Mouse (Mus musculus): ENCODE results near the gene Ctsf. TPM values are rescaled to one million over a fixed set of nuclear protein-coding genes. Genes with fewer than 3 reads are reported as not detected.

Ctsf gene
- total RNA-seq, 2 experiments from 2014 or later, result 24.8 to 41.9 TPM

DNA sequence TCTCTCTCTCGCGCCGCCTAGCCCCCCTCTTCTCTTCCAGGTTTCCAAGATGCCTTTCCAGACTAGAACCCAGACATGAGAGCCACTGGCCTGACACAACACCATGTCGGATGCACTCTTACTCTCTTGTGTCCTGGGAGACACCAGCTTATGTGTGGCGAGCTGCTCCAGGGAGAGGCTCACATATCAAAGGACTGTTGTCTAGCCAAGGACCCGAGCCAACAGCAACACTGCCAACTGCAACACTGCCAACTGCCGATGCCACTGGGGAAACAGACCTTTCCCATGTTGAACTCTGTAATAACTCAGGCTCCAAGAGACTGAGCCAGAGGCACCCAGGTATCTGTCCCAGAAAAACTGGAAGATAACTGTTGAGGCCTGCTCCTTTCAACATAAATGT lies 25.8 kb upstream of the Ctsf start:
- Histone ChIP-seq H3K27ac (peak overlapping the region; percentile 73), H3K4me3 (peak overlapping the region; percentile 19; the same call in 1 of the 2 replicates)
- intact Hi-C loops (cut with DNase I), result no loop called here
- TF ChIP-seq CTCF (IDR thresholded peaks at IDR 0.05), result no peak
- DNase-seq, result peak; percentile 92

DNA sequence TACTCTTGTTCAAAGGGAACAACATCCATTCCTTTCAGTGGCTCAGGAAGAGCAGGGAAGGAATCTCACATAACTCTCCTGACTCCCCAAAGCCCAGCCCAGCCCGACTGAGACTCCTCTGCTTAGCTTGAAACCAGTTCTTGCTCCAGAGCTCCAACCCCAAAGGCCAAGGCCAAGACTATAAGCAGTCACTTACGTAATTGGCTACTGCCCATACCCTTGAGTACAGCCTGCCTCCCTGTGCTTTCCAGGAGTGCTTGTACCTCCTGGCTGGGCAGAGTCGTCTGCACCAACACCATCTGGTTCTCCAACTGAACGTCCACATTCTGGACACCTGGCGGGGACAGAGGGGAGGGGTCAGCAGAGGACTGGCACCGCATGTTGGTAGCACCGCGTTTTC lies 21.0 kb upstream of the Ctsf start:
- no peak overlapping the region for H3K27ac ChIP-seq
- peak; percentile 54 for DNase-seq
- H3K4me3 ChIP-seq, result no peak overlapping the region
- intact Hi-C loops (cut with DNase I), result no loop called here
- no peak for TF ChIP-seq CTCF (IDR thresholded peaks at IDR 0.05)

DNA sequence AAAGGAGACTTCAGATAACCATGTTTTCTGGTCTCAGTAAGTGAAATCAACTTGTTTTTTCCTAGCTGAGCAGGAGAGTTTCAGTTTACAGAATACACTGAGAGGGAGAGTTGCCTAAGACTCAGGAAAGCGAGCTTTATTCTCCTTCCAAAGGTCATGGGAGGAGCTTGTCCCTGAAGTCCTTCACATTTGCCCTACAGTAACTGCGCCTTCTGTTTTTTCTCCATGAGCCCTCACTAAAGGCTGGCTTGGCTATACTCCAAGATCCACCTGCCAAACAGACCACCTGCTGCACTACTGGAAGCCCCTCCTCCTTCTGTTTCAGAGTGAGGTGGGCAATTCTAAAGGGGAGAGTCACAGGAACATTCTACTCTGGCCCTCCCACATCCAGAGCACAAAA lies 18.8 kb upstream of the Ctsf start:
- no peak for DNase-seq
- no peak overlapping the region for H3K4me3 ChIP-seq
- no peak for TF ChIP-seq CTCF (IDR thresholded peaks at IDR 0.05)
- intact Hi-C loops (cut with DNase I), result no loop called here
- peak overlapping the region; percentile 63 for H3K27ac ChIP-seq

DNA sequence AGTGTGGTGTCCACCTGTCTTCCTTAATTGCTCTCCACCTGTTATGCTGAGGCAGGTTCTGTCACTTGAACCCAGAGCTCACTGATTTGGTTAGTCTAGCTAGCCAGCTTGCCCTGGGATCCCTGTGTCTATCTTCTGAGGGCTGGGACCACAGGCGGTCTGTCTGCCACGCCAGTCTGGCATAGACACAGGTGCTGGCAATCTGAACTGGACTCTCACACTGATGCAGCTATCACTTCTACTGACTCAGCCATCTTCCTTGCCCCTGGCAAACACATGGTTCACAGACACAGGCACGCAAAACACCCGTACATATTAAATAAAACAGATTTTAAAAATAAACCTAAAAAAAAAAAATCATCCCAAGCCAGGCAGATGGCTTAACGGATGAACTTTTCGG lies 17.9 kb upstream of the Ctsf start:
- no peak for TF ChIP-seq CTCF (IDR thresholded peaks at IDR 0.05)
- DNase-seq, result peak; percentile 56
- Histone ChIP-seq H3K4me3 (no peak overlapping the region), H3K27ac (no peak overlapping the region)
- intact Hi-C loops (cut with DNase I), result no loop called here

DNA sequence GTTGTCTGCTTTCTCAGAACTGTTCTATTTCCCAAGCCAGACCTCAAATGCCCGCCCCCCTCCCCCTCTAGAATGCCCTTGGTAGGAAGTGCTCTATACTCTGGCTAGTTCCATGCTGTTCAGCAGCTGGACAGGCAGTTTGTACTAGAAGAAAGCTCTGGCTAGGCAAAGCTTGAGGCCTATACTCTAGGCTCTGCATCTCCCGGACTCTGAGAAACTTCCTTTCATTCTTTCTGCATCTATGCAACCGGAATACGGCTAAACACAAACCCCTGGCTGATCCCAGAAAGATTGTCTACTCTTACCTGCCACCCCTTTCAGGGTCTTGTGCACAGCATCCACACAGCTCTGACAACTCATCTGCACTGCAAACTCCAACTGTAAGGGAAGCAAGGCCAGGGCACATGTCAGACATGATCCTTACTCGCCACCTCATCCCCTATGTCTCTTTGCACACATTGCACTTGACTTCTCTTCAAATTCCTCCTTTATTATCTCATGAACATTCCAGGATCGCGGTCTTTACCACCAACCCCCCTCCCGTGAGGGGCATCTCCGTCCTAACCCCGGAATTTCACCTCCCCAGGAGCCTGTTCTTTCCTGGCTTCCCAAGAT lies 16.3 kb upstream of the Ctsf start:
- DNase-seq, result no peak
- TF ChIP-seq CTCF (IDR thresholded peaks at IDR 0.05), result no peak
- peak overlapping the region; percentile 89 for H3K27ac ChIP-seq
- intact Hi-C loops (cut with DNase I), result no loop called here
- H3K4me3 ChIP-seq, result peak overlapping the region; percentile 76

DNA sequence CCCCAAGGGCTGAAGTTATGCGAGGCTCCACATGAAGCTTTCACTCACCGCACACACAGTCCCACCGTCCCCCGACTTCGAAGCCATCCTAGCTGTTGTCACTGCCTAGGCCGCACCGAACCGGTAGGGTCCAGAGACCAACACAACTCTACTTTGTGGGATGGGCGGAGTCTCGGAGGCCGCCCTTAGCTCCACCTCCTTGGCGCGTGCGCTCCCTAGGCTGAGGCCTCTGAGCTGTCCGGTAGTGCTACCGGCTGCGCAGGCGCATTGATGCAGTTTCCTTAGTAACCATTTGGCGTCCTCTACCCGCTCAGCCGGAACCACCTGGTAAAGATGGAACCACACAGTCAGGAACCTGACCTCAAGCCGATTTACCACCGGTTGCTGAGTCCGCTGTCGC lies 15.8 kb upstream of the Ctsf start, which contains the start of the genes Ccs and Ccdc87:
Gene Ccs, minus strand, starts transcription at position 184 of the 400 bp plus-strand sequence.
Gene Ccdc87, plus strand, starts transcription at position 218 of the 400 bp plus-strand sequence.
- DNase-seq, result peak; percentile 98
- peak within 1 kb of the TSS; percentile 76 for H3K4me3 ChIP-seq
- no peak for TF ChIP-seq CTCF (IDR thresholded peaks at IDR 0.05)
- peak within 1 kb of the TSS; percentile 89 for H3K27ac ChIP-seq
- intact Hi-C loops (cut with DNase I), result no loop called here

DNA sequence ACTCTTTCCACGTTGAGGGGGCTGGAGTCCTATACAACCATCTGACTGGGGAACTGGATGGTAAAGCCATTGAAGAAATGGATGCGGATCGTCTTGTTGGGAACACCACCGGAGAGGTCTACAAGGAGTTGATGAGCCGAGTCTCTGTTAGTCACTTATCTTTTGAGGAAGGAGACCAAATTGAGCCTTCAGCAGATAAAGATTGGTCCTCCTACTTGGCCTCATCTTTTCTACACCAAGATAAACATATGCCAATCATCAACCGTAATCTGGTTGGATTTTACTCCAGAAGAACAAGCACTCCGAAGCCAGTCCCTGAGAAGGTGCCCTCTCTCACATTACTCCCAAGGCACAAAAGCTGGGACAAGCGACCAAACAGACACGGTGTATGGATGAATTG lies 14.1 kb upstream of the Ctsf start:
- DNase-seq, result no peak
- H3K27ac ChIP-seq, result no peak overlapping the region
- no peak for TF ChIP-seq CTCF (IDR thresholded peaks at IDR 0.05)
- intact Hi-C loops (cut with DNase I), result no loop called here
- H3K4me3 ChIP-seq, result no peak overlapping the region

DNA sequence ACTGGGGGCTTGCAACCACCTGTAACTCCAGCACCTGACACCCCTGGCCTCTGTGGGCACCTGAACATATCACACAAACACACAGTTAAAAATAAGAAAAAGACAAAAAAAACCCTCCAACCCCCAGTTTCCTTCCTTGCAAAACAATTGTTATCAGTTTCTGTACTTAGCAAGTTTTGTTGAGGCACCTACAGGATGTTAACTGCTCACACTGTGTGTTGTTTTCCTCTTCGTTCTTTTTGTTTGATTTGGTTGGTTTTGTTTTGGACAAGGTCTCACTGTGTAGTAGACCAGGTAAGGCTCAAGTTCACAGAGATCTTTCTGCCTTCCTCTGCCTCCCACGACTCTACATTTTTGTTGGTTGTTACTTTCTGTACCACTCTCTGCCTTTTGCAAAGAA lies 12.3 kb upstream of the Ctsf start:
- no peak for TF ChIP-seq CTCF (IDR thresholded peaks at IDR 0.05)
- no peak for DNase-seq
- no peak overlapping the region for H3K4me3 ChIP-seq
- no peak overlapping the region for H3K27ac ChIP-seq
- intact Hi-C loops (cut with DNase I), result no loop called here

DNA sequence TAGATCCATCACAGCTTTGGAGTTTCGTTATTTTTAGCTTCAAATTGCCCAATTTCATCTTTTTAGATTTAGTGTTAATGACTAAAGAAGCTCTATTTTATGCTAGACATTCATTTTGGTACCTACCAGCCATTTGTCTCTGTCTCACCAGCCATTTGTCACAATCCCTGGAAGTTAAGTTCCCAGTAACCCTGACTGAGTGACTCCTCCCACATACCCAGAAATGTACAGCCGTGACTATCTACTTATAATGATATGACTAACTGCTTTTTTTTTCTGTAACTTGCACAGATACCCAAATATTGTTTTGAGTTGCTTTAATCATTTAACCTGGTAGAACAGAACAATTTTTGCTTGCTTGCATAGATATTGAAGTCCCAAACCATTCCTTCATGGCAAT lies 9.1 kb upstream of the Ctsf start:
- no peak overlapping the region for H3K4me3 ChIP-seq
- no peak for TF ChIP-seq CTCF (IDR thresholded peaks at IDR 0.05)
- intact Hi-C loops (cut with DNase I), result loop anchor here (2.0 to 5.0 kb wide), 3 partner anchors 34 to 219 kb away; partner anchors contain the start of genes Gm21992, Rbm14 and Rce1
- no peak for DNase-seq
- no peak overlapping the region for H3K27ac ChIP-seq

DNA sequence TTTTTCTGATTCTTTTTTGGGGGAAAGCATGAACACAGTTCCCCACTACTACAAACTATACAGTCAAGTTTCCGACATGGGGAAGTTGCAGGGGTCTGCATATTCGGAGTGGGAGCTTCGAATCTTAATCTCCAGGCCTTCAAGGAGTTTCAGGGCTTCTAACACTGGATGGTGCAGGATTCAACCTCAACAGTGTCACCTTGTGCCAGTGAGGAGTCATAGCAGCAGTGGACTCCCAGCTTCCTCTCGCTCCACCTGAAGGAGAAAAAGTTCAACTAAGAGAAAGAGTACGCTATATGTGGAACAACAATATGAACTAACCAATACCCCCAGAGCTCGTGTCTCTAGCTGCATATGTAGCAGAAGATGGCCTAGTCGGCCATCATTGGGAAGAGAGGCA lies 7.4 kb upstream of the Ctsf start:
- Histone ChIP-seq H3K4me3 (no peak overlapping the region), H3K27ac (no peak overlapping the region)
- intact Hi-C loops (cut with DNase I), result loop anchor here (2.0 to 5.0 kb wide), 3 partner anchors 35 to 220 kb away; partner anchors contain the start of genes Gm21992, Rbm14 and Rce1
- peak; percentile 81 for TF ChIP-seq CTCF (IDR thresholded peaks at IDR 0.05)
- no peak for DNase-seq

DNA sequence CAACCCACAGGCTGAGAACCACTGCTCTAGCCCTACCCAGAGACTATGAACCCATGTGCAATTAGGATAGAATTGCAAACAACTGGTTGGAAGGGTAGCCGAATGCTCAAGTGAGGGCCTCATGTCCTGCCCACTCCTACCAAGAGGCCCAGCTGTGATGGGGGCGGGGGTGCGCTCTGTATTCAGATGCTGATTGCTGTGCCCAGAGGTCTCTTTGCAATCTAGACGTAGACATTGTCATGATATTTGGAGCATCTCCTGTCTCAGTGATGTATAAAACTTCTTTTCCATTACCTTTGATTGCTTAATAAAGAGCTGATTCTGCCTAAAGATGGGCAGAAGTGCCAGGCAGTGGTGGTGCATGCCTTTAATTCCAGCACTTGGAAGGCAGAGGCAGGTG lies 5.1 kb upstream of the Ctsf start:
- DNase-seq, result no peak
- Histone ChIP-seq H3K27ac (no peak overlapping the region), H3K4me3 (no peak overlapping the region)
- TF ChIP-seq CTCF (IDR thresholded peaks at IDR 0.05), result no peak
- intact Hi-C loops (cut with DNase I), result loop anchor here (5.0 to 10.0 kb wide), 3 partner anchors 37 to 355 kb away; partner anchors contain the start of genes 2010003K11Rik, Gm21992, Rbm14 and Rce1

DNA sequence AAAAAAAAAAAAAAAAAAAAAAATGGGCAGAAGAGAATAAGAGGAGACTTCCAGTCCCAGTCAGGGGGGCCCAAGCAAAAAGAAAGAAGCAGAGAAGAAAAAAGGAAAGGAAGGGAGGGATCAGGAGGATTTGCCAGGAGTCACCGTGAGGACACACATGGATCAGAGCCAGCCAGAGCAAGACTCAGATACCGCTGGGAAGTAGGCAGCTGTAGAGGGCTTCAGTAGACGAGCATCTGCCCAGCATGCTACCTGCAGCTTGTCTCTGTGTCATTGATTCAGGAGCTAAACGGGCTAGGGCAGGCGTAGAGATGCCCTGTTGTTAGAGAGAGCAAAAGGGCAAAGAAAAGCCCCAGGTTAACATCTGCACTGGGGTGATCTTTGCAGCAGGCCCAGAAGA lies 4.6 kb upstream of the Ctsf start:
- DNase-seq, result no peak
- no peak overlapping the region for H3K4me3 ChIP-seq
- no peak for TF ChIP-seq CTCF (IDR thresholded peaks at IDR 0.05)
- intact Hi-C loops (cut with DNase I), result loop anchor here (10.0 kb wide), 1 partner anchor 355 kb away; the partner anchor contains the start of gene 2010003K11Rik
- H3K27ac ChIP-seq, result no peak overlapping the region

DNA sequence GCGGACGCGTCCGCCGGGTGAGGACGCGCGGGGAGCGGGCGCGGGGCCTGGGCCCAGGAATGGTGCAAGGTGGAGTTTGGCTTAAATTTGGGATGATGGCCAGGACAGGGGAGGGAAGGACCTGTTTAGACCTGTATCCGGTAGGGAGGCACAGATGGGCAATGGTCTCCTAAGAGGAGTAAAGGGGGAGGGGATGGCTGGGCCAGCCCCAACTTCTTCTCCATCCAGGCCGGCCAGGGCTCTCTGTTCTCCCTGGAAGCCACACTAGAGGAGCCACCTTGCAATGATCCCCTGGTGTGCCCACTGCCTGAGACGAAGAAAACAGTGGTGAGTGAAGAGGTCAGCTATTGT lies 515 bp downstream of the Ctsf start:
- TF ChIP-seq CTCF (IDR thresholded peaks at IDR 0.05), result no peak
- intact Hi-C loops (cut with DNase I), result loop anchor here (10.0 kb wide), 1 partner anchor 361 kb away; the partner anchor contains the start of gene 2010003K11Rik
- DNase-seq, result no peak
- Histone ChIP-seq H3K27ac (peak overlapping the region; percentile 98), H3K4me3 (peak overlapping the region; percentile 74)

DNA sequence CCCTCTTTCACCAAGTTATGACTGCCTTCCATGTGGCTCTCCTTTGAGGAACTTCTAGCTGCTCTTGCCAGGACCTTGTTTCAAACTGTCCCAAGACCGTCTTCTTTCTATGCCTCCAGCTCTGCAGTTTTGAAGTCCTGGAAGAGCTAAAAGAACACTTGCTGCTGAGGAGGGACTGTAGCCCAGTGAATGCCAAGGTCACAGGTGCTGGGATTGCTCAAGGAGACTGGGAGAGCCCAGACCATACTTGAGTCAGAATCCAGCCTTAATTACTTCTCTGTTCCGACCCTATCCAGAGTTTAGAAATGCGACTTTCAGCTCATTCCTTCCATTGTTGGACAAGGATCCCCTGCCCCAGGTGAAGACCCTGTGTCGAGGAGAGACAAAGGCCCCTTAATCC lies 1.0 kb downstream of the Ctsf start:
- no peak for TF ChIP-seq CTCF (IDR thresholded peaks at IDR 0.05)
- no peak for DNase-seq
- H3K4me3 ChIP-seq, result peak overlapping the region; percentile 74
- H3K27ac ChIP-seq, result peak overlapping the region; percentile 98
- intact Hi-C loops (cut with DNase I), result loop anchor here (10.0 kb wide), 1 partner anchor 361 kb away; the partner anchor contains the start of gene 2010003K11Rik
